Comparison of ENCODE assay signal across 11 mouse cellular contexts in genomic region chr3:52754401-52754800, GRCm38 (mm10).
DNase-seq lines count a peak whose midpoint lies in the region; ATAC-seq and TF ChIP-seq lines count a peak whose summit lies in the region.
"Had no signal": no experiment of that assay in that cellular context is flagged by ENCODE, and none has a peak within 500 bp of the region (broad histone marks: within the 10 kb centered on the region; RNA-seq: fewer than 3 reads in every experiment).

No protein-coding gene starts in this region.

- WGBS in liver, embryonic 12.5 days (ENCODE audit: insufficient replicate concordance), result 77% methylated on average over 4 of the region's 4 CpGs
- 55% methylated on average over 4 of the region's 4 CpGs for WGBS in kidney, adult 2 months
- WGBS in hindbrain, embryonic 14.5 days, result 44% methylated on average over 4 of the region's 4 CpGs

- H3K4me2 ChIP-seq in liver, embryonic 12.5 days, result no peak overlapping the region
- no peak overlapping the region for H3K4me2 ChIP-seq in hindbrain, embryonic 14.5 days (replicated peaks)
- H3K4me2 ChIP-seq: embryonic facial prominence, embryonic 13.5 days had no signal

- H3K4me1 ChIP-seq in liver, embryonic 12.5 days, result no peaks in the 10 kb centered on the region
- H3K4me1 ChIP-seq in kidney, adult 2 months (ENCODE audit: control insufficient read depth, insufficient read depth, low read length), result peaks cover 15% of the 10 kb centered on the region
- H3K4me1 ChIP-seq in hindbrain, embryonic 14.5 days (replicated peaks; ENCODE audit: control insufficient read depth, insufficient read depth, low read length), result no peaks in the 10 kb centered on the region
- H3K4me1 ChIP-seq: embryonic facial prominence, embryonic 13.5 days had no signal

- no peak for TF ChIP-seq CTCF in kidney, adult 2 months (conservative IDR thresholded peaks at IDR 0.05; ENCODE audit: insufficient read depth, insufficient read length, low read depth, low read length)

- no peak overlapping the region for H3K9ac ChIP-seq in liver, embryonic 12.5 days
- no peak overlapping the region for H3K9ac ChIP-seq in hindbrain, embryonic 14.5 days
- H3K9ac ChIP-seq: embryonic facial prominence, embryonic 13.5 days had no signal

- H3K4me3 ChIP-seq in liver, embryonic 12.5 days, result no peak overlapping the region
- H3K4me3 ChIP-seq in kidney, adult 2 months (ENCODE audit: insufficient read depth, low read depth, low read length), result no peak overlapping the region
- H3K4me3 ChIP-seq in hindbrain, embryonic 14.5 days (replicated peaks; ENCODE audit: low read length), result no peak overlapping the region
- H3K4me3 ChIP-seq: embryonic facial prominence, embryonic 13.5 days; heart, adult 2 months had no signal

- no peak overlapping the region for H3K27ac ChIP-seq in liver, embryonic 12.5 days
- H3K27ac ChIP-seq in kidney, adult 2 months (ENCODE audit: insufficient read depth, low read depth, low read length), result peak overlapping the region; percentile 11; the same call in 1 of the 2 replicates
- no peak overlapping the region for H3K27ac ChIP-seq in hindbrain, embryonic 14.5 days
- H3K27ac ChIP-seq: embryonic facial prominence, embryonic 13.5 days; heart, adult 2 months; hindbrain, postnatal 0 days had no signal

- H3K36me3 ChIP-seq in liver, embryonic 12.5 days, result no peaks in the 10 kb centered on the region
- H3K36me3 ChIP-seq in kidney, adult 2 months (ENCODE audit: control insufficient read depth, insufficient read depth, low read length), result no peaks in the 10 kb centered on the region
- H3K36me3 ChIP-seq in splenic B cell, adult 2 months (ENCODE audit: control insufficient read depth, insufficient read depth, low read length, poor library complexity, severe bottlenecking), result no peaks in the 10 kb centered on the region
- no peaks in the 10 kb centered on the region for H3K36me3 ChIP-seq in hindbrain, embryonic 14.5 days (replicated peaks; ENCODE audit: control insufficient read depth, insufficient read depth)
- H3K36me3 ChIP-seq: embryonic facial prominence, embryonic 13.5 days had no signal

- peak; percentile 5 for DNase-seq in liver
- DNase-seq in kidney, adult 2 months, result peak; percentile 62
- DNase-seq in kidney, postnatal 10 days, result peak; percentile 28
- peak; percentile 27 for DNase-seq in splenic B cell, adult 2 months (ENCODE audit: low read depth, low spot score)
- no peak for DNase-seq in hindbrain, embryonic 14.5 days (ENCODE audit: low spot score)
- DNase-seq: cerebellum, postnatal 36 days; heart, adult 2 months had no signal

- no peaks in the 10 kb centered on the region for H3K27me3 ChIP-seq in liver, embryonic 12.5 days (replicated peaks)
- no peaks in the 10 kb centered on the region for H3K27me3 ChIP-seq in kidney, adult 2 months (replicated peaks; ENCODE audit: control insufficient read depth, insufficient read depth, low read length)
- H3K27me3 ChIP-seq in splenic B cell, adult 2 months (ENCODE audit: control insufficient read depth, insufficient read depth, low read length, poor library complexity, severe bottlenecking), result no peaks in the 10 kb centered on the region
- H3K27me3 ChIP-seq in hindbrain, embryonic 14.5 days (ENCODE audit: control insufficient read depth, insufficient read depth, low read length), result no peaks in the 10 kb centered on the region
- H3K27me3 ChIP-seq: embryonic facial prominence, embryonic 13.5 days had no signal

- ATAC-seq in liver, embryonic 12.5 days, result no peak
- ATAC-seq in hindbrain, embryonic 14.5 days (ENCODE audit: low FRiP score), result no peak
- no peak for ATAC-seq in monocyte, adult 5-6 weeks (replicated peaks; ENCODE audit: insufficient number of reproducible peaks, low FRiP score, low TSS enrichment, poor library complexity, severe bottlenecking)
- ATAC-seq: hindbrain, postnatal 0 days had no signal

- H3K9me3 ChIP-seq in liver, embryonic 12.5 days (replicated peaks), result no peaks in the 10 kb centered on the region
- H3K9me3 ChIP-seq in hindbrain, embryonic 14.5 days (ENCODE audit: control insufficient read depth, low read length), result no peaks in the 10 kb centered on the region
- H3K9me3 ChIP-seq: embryonic facial prominence, embryonic 13.5 days had no signal

- no peak for TF ChIP-seq POLR2A in kidney, adult 2 months (IDR thresholded peaks at IDR 0.05; ENCODE audit: low read depth, low read length)
